Mouse (Mus musculus) adrenal gland, postnatal 25 days (tissue): Measurements from ENCODE around the gene Gm2042. TPM values are rescaled to one million over a fixed set of nuclear protein-coding genes. Genes with fewer than 3 reads are reported as not detected.
"Not testable (repeated sequence)": the region's sequence is repeated elsewhere in the genome, so short reads cannot be mapped to it uniquely, and the experiment has no call there.

ENCODE experiments used
- DNase-seq: peaks from one replicate; pipeline ENCODE4 v3.0.0; 2021; ENCODE audit warnings: mixed read lengths
- long read RNA-seq: library from polyadenylated mRNA; stranded (forward); transcript quantifications from one replicate; pipeline ENCODE4 v2.0.0, GENCODE M21; 2021
- total RNA-seq: library from RNA; stranded (reverse); gene quantifications from 2 replicates; pipeline ENCODE4 v1.2.3, GENCODE M21; 2021

The Gm2042 gene
- total RNA-seq: not detected in 2 replicates
- long read RNA-seq: 0 reads

DNA sequence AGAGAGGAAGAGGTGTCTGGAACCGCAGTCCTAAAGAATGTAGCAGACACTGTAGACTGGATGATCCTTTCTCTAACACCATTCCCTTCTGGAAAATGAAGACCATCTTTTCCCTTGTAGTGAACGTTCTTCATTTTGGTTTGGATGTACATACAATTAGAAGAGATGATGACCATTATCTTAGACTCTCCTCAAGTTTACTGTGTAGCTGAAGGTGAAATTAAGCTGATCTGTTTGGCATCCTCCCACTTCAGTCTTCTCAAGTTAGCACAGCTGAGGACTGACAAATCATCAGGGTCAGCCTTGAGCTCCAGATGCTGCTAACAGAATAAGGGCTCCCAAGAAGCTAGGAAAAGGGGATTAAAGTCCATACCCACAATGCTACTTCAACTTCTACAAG lies at the start of gene Gm2042:
Gene Gm2042, plus strand, starts transcription at position 301 of the 400 bp plus-strand sequence.
- not testable (repeated sequence) for DNase-seq

DNA sequence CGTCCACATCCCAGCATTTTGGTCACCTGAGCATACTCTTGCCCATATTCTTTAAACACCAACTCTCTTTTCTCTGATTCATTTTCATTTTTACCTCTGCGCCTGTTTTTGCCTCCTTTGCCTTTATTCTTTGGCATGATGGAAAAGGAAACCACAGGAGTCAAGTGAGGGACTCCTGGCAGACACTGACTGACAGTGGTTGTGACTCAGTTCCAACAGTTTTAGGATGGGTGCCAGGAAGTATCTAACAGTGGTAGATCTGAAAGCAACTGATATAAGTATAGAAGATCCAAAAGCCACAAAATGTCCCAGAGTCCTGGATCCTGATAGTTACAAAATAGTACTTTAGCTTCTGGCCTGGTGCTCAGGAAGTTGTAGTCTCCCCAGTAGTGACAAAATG lies 34.2 kb upstream of the Gm2042 start, which contains the start of gene Gm2035:
Gene Gm2035, minus strand, starts transcription at position 137 of the 400 bp plus-strand sequence.
- DNase-seq: not testable (repeated sequence)

DNA sequence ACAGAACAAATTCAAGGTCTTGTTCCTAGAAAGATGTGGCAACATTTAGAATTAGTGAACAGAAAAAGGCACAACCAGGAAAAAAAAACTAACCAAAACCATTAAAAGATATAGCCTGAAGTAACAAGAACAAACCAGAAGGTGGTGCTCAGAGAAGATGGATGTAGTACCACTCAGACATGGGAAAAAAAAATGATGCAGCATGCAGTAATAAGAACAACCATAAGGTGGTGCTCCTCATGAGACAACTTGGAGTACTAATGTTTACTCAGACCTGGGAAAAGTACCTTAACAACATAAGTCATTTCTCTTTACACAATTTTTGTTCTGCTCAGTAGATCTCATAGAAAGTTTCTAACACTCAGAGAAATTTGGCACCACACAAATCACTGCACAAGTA lies 30.1 kb downstream of the Gm2042 start:
- DNase-seq: not testable (repeated sequence)

DNA sequence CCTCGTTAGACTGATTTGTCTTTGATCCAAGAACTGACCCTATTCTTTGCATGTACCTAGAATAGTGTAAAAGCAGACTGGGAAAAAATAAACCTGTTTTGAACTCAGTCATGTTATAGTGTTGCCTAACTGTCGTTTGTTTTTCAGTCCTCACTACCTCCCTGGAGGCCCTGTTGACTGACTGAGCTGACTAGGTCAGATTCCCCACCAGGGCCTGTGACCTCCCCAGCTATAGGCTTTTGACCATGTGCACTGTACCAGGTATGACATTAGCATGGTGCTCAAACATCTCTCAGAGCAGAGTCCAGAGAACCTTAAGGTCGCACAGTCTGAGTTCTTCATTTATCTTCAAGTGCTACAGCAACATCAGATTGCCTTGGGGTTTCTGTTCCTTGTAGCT lies 50.2 kb downstream of the Gm2042 start:
- DNase-seq: not testable (repeated sequence)

Other genes starting within 250 kb of the Gm2042 start
- gene Gm21319, start 178.3 kb upstream of the Gm2042 start, total RNA-seq: not detected in 2 replicates
- not detected in 2 replicates for gene Gm21936, start 158.6 kb upstream of the Gm2042 start, total RNA-seq
- not detected in 2 replicates for gene BB287469, start 137.5 kb upstream of the Gm2042 start, total RNA-seq
- not detected in 2 replicates for gene Gm2001, start 111.7 kb upstream of the Gm2042 start, total RNA-seq
- not detected in 2 replicates for gene Gm2016, start 80.0 kb upstream of the Gm2042 start, total RNA-seq
- gene Gm2022, start 58.7 kb upstream of the Gm2042 start, total RNA-seq: not detected in 2 replicates
- not detected in 2 replicates for gene Gm2035, start 34.2 kb upstream of the Gm2042 start, total RNA-seq
- not detected in 2 replicates for gene Gm2075, start 57.8 kb downstream of the Gm2042 start, total RNA-seq
- not detected in 2 replicates for gene Gm6803, start 64.7 kb downstream of the Gm2042 start, total RNA-seq
- gene Gm2056, start 72.9 kb downstream of the Gm2042 start, total RNA-seq: not detected in 2 replicates
- gene Gm16368, start 129.6 kb downstream of the Gm2042 start, total RNA-seq: not detected in 2 replicates
- not detected in 2 replicates for gene Gm10436, start 228.0 kb downstream of the Gm2042 start, total RNA-seq